Mouse (Mus musculus) midbrain, embryonic 16.5 days (tissue): ENCODE measurements around the gene Ndrg2. TPM values are rescaled to one million over a fixed set of nuclear protein-coding genes. Genes with fewer than 3 reads are reported as not detected.

Source experiments
- ATAC-seq: fragments of 200-750 bp; cut with Nextera tagmentation; 2 replicates; pipeline ENCODE4 v1.8.0; 2017; ENCODE audit warnings: moderate TSS enrichment
- H3K27ac ChIP-seq: fragments of 300-500 bp; sonication (generic); 2 replicates; pipeline ENCODE4 v1.5.1; 2014; ENCODE audit warnings: mild to moderate bottlenecking, low read length, mixed read lengths
- H3K27me3 ChIP-seq: fragments of 300-500 bp; sonication (generic); 2 replicates; pipeline ENCODE4 v1.6.1; 2014; ENCODE audit warnings: low read depth, low read length, mixed read lengths; ENCODE audit not compliant: control insufficient read depth, insufficient read depth
- H3K36me3 ChIP-seq: fragments of 300-500 bp; sonication (generic); 2 replicates; pipeline ENCODE4 v1.6.1; 2014; ENCODE audit warnings: mild to moderate bottlenecking, low read length, moderate library complexity, mixed read lengths; ENCODE audit not compliant: control insufficient read depth, insufficient read depth
- H3K4me1 ChIP-seq: fragments of 300-500 bp; sonication (generic); 2 replicates; pipeline ENCODE4 v1.6.1; 2014; ENCODE audit warnings: mild to moderate bottlenecking, low read length, mixed read lengths; ENCODE audit not compliant: control insufficient read depth, insufficient read depth
- H3K4me2 ChIP-seq: fragments of 300-500 bp; sonication (generic); 2 replicates; pipeline ENCODE4 v1.6.1; 2014; ENCODE audit warnings: mild to moderate bottlenecking, low read length, mixed read lengths
- H3K4me3 ChIP-seq: fragments of 300-500 bp; sonication (generic); 2 replicates; pipeline ENCODE4 v1.5.1; 2014; ENCODE audit warnings: low read depth, mild to moderate bottlenecking, low read length, moderate library complexity, mixed read lengths
- H3K9ac ChIP-seq: fragments of 300-500 bp; sonication (generic); 2 replicates; pipeline ENCODE4 v1.6.1; 2014; ENCODE audit warnings: low read depth, low read length, mixed read lengths
- H3K9me3 ChIP-seq: fragments of 300-500 bp; sonication (generic); replicated peaks from 2 replicates; pipeline ENCODE4 v1.6.1; 2014; ENCODE audit warnings: mild to moderate bottlenecking, low read length, mixed read lengths; ENCODE audit not compliant: control insufficient read depth, poor library complexity, severe bottlenecking
- WGBS: fragments of 180-500 bp; shearing (Covaris S2); extraction: QIAGEN DNeasy Blood & Tissue Kit; methylation state at CpG from one replicate; pipeline ENCODE4 v1.1.7; 2014; 5-methylcytosine and 5-hydroxymethylcytosine counted together
- polyA plus RNA-seq: library from polyadenylated mRNA; unstranded; fragments of >200 nt; fragmentation: Nextera tagmentation; extraction: Ambion mirVana; gene quantifications from 2 replicates; pipeline ENCODE4 v1.2.1, GENCODE M21; 2015

Gene Ndrg2
- polyA plus RNA-seq = 196 and 269 TPM in 2 replicates

GRCm38 (mm10) chr14:51913960-51914762 is at the start of gene Ndrg2:
Gene Ndrg2, minus strand, starts transcription at chr14:51914158.
- no peaks in the 10 kb centered on the region for H3K27me3 ChIP-seq

DNA sequence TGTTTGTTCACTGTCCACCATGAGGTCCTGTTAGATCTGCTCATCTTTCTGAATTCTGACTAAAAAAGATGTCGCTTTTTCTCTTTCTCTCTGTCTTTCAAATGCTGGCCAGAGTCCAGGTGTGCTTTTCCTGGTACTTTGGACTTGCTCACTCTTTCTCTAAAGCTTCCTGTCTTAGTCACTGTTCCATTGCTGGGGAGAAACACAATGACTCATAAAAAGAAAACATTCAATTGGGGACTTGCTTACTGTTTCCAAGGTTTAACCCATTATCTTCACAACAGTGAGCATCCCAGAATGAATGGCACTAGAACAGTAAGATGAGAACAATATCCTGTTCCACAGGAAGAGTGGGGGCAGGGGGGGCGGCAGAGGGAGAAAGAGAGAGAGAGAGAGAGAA is 46.4 kb upstream of the Ndrg2 start:
- Histone ChIP-seq H3K4me2 (no peak overlapping the region), H3K9ac (no peak overlapping the region)
- 98% methylated on average over 2 of the region's 2 CpGs for whole genome bisulfite sequencing

More at GRCm38 (mm10) chr14:51913960-51914762, at the start of gene Ndrg2:
- H3K4me3 ChIP-seq = peak within 1 kb of the TSS; percentile 67
- peaks cover 7% of the 10 kb centered on the region; the same call in 1 of the 2 replicates for H3K4me1 ChIP-seq
- no peaks in the 10 kb centered on the region; the same call in 1 of the 2 replicates for H3K36me3 ChIP-seq
- H3K4me2 ChIP-seq = peak within 1 kb of the TSS; percentile 97
- no peaks in the 10 kb centered on the region for H3K9me3 ChIP-seq
- ATAC-seq = peak; percentile 73
- peak within 1 kb of the TSS; percentile 79 for H3K9ac ChIP-seq
- peak within 1 kb of the TSS; percentile 75 for H3K27ac ChIP-seq
- WGBS = under 1% methylated on average over 21 of the region's 23 CpGs

GRCm38 (mm10) chr14:51943336-51943735 is 29.4 kb upstream of the Ndrg2 start:
- 79% methylated on average over 6 of the region's 6 CpGs for WGBS
- no peaks in the 10 kb centered on the region for H3K36me3 ChIP-seq

More for the DNA sequence above, 46.4 kb upstream of the Ndrg2 start:
- Histone ChIP-seq H3K36me3 (no peaks in the 10 kb centered on the region), H3K27ac (no peak overlapping the region), H3K4me1 (no peaks in the 10 kb centered on the region), H3K9me3 (no peaks in the 10 kb centered on the region), H3K27me3 (no peaks in the 10 kb centered on the region), H3K4me3 (no peak overlapping the region)
- no peak for ATAC-seq

GRCm38 (mm10) chr14:51942236-51942635 is 28.3 kb upstream of the Ndrg2 start:
- Histone ChIP-seq H3K9ac (no peak overlapping the region), H3K9me3 (no peaks in the 10 kb centered on the region), H3K36me3 (no peaks in the 10 kb centered on the region), H3K27me3 (no peaks in the 10 kb centered on the region), H3K4me2 (no peak overlapping the region), H3K27ac (no peak overlapping the region), H3K4me1 (no peaks in the 10 kb centered on the region), H3K4me3 (no peak overlapping the region)
- no peak for ATAC-seq
- WGBS = 80% methylated on average over 7 of the region's 7 CpGs

More at GRCm38 (mm10) chr14:51943336-51943735, 29.4 kb upstream of the Ndrg2 start:
- Histone ChIP-seq H3K27me3 (no peaks in the 10 kb centered on the region), H3K4me2 (no peak overlapping the region), H3K9me3 (no peaks in the 10 kb centered on the region), H3K4me1 (no peaks in the 10 kb centered on the region), H3K27ac (no peak overlapping the region), H3K4me3 (no peak overlapping the region), H3K9ac (no peak overlapping the region)
- no peak for ATAC-seq

DNA sequence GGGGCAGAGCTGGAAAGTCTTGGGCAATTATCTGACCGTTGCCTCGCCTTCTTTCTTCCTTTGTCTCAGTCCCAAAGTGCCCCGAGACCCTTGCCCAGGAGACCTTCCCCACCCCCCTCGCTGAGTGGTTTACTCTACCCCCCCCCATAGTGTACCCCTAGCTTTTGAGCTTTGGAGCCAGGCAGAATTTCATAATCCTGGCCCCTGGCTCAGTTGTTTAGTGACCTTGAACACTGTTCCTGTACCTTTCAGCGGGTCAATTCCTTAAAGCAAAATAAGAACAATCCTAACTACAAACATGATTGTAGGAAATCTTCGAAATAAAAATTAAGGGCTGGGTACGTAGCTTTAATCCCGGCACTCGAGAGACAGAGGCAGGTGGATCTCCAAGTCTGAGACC is 27.6 kb upstream of the Ndrg2 start:
- H3K9ac ChIP-seq = no peak overlapping the region
- H3K4me1 ChIP-seq = no peaks in the 10 kb centered on the region
- no peak for ATAC-seq
- H3K27ac ChIP-seq = no peak overlapping the region
- H3K4me2 ChIP-seq = no peak overlapping the region
- no peaks in the 10 kb centered on the region for H3K9me3 ChIP-seq
- H3K27me3 ChIP-seq = no peaks in the 10 kb centered on the region
- 51% methylated on average over 9 of the region's 9 CpGs for WGBS
- H3K36me3 ChIP-seq = no peaks in the 10 kb centered on the region
- no peak overlapping the region for H3K4me3 ChIP-seq

- ATAC-seq = no peak
- H3K27ac ChIP-seq = no peak overlapping the region
- no peaks in the 10 kb centered on the region for H3K4me1 ChIP-seq
- no peak overlapping the region for H3K4me3 ChIP-seq
- H3K36me3 ChIP-seq = no peaks in the 10 kb centered on the region
- WGBS = 42% methylated on average over 8 of the region's 8 CpGs
- H3K9me3 ChIP-seq = no peaks in the 10 kb centered on the region
- no peak overlapping the region for H3K4me2 ChIP-seq
- H3K27me3 ChIP-seq = no peaks in the 10 kb centered on the region
- H3K9ac ChIP-seq = no peak overlapping the region
These were observed 27.1 kb upstream of the Ndrg2 start for GRCm38 (mm10) chr14:51940944-51941560.

GRCm38 (mm10) chr14:51939005-51939404 is 25.0 kb upstream of the Ndrg2 start:
- WGBS = 91% methylated on average over 9 of the region's 9 CpGs
- Histone ChIP-seq H3K27ac (no peak overlapping the region), H3K27me3 (no peaks in the 10 kb centered on the region), H3K9me3 (no peaks in the 10 kb centered on the region), H3K4me1 (no peaks in the 10 kb centered on the region), H3K4me3 (no peak overlapping the region), H3K9ac (no peak overlapping the region), H3K4me2 (no peak overlapping the region), H3K36me3 (no peaks in the 10 kb centered on the region)
- no peak for ATAC-seq

GRCm38 (mm10) chr14:51932092-51933020 is 18.4 kb upstream of the Ndrg2 start:
- Histone ChIP-seq H3K27ac (no peak overlapping the region), H3K4me3 (no peak overlapping the region), H3K9ac (no peak overlapping the region), H3K27me3 (no peaks in the 10 kb centered on the region), H3K36me3 (no peaks in the 10 kb centered on the region), H3K4me1 (no peaks in the 10 kb centered on the region), H3K9me3 (no peaks in the 10 kb centered on the region), H3K4me2 (no peak overlapping the region)
- no peak for ATAC-seq
- 80% methylated on average over 10 of the region's 10 CpGs for WGBS
